Mouse (Mus musculus) activated CD4-positive, CD25-positive, alpha-beta regulatory T cell, adult 9 weeks (primary cell): ENCODE data around the gene Padi3. TPM values are rescaled to one million over a fixed set of nuclear protein-coding genes. Genes with fewer than 3 reads are reported as not detected.

Experiments
- polyA plus RNA-seq: library from polyadenylated mRNA; unstranded; fragments of 100-300 nt; shearing (Covaris generic); gene quantifications from one replicate; pipeline ENCODE4 v1.2.1, GENCODE M21; 2017

Padi3 gene
- polyA plus RNA-seq = 0.12 TPM

DNA sequence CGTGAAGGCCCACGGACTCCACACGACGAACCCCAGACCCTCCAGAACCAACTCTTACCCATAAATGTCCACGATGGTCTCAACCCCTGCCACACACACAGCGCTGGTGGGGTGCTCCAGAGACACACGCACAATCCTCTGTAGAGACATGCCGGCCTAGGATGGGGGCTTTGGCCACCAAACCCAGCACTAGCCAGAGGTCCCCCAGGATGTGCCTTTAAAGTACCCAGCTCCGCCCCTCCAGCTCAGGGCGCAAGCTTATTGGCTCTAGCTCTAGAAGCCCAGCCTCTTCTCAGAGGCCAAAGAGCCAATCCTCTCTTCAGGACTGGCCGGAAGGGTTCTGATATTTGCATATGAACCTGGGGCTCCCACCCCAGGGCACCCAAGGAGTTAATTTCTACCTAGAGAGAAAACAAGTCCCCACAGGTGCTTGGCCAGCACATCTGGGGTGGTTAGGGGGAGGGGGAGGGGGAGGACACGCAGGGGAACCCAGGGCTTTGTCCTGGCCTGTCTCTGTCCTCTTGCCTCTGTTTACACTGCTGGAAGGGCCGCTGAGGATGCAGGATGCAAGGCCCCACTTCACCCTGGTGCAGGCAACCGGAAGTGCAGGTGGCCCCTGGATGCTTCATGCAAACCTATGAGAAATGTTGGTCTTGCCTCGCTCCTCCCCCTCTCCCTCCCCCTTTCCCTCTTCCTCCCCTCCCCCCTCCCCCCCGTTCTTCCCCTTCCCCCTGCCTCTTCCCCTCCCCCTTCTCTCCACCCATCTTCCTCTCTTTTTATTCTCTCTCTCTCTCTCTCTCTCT is at the start of gene Padi3:
Padi3 (minus strand) TSS at position 191 of the 803 bp plus-strand sequence.

DNA sequence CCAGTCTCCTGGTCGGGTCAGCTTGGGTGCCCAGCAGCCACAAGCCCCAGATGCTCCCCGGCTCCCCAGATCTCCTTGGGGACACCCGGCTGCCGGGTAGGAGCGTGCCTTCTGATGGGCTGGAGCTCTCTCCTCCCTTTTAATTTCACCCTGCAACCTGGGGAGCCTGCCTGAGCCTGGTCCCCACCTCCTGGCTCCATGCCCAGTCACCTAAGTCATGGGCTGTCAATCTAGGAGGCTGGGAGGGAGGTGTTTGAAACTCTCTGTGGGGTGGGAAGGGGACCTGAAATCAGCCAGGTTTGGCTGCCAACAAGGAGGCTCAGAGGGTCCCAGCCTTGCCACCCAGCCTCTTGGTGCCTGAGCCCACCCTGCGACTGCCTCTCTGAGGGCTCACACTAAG is 35.2 kb upstream of the Padi3 start, which contains the start of gene Padi1:
Padi1 (minus strand) TSS at position 113 of the 400 bp plus-strand sequence.

DNA sequence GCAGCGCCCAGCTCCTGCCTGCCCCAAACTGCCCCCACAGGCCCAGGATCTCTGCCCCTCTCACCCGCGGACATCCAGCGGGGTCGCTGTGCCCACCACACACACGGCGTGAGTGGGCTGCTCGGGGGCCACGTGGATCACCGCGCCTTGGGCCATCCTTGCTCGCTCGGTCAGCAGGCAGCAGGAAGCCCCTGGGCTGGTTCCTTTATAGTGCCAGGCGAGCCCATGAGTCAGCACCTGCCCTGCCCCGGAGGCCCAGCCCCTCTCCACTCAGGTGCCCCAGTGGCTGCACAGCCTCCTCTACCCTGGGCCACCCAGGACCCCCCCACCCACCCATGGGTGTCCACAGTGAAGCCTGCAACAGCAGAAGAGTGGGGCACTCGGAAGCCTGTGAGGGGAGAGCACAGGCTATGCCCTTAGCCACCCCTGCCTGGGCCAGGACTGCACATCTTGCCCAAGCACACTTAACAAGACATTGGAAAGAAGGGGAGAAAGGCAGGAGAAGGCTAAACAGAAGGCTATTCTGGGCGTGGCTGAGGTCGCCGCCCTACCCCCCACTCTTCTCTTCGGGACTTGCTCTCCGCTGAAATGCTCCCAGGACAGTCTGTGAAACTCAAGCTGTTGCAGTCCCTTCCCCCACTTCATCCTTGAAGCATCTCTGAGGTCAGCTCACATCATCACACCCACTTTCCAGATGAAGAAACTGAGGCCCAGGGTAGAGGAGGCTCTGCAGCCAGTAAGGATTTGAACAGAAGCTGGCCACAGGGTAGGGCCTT is 36.2 kb downstream of the Padi3 start, which contains the start of gene Padi4:
Padi4 (minus strand) TSS at position 212 of the 776 bp plus-strand sequence.

DNA sequence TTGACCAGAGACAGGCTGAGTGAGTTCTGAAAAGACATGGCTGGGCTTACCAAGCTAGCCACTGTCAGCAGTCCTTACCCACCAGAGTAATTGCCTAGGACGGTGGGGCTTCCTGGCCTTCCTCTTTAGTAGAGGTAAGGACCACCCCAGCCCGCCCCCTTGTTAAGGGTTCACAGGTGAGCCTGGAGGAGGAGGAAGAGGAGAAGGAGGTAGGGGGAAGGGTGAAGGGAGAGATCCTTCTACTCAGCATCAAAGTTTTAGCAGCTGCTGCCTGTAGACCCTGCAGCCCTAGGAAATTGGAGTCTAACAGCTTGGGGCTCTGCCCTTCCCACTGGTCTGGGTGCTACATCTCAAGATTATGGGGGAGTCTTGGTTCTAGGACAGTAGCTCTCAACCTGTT is 67.9 kb downstream of the Padi3 start, which contains the start of gene Padi6:
Padi6 (minus strand) TSS at position 101 of the 400 bp plus-strand sequence.

Other genes with a start within 250 kb of the Padi3 start
- gene Arhgef10l, start 144.6 kb downstream of the Padi3 start, polyA plus RNA-seq = 0.34 TPM
- gene Rcc2, start 110.1 kb downstream of the Padi3 start, polyA plus RNA-seq = 7.1 TPM
- gene Padi6, start 68.0 kb downstream of the Padi3 start, polyA plus RNA-seq = not detected
- gene Padi4, start 36.4 kb downstream of the Padi3 start, polyA plus RNA-seq = 11.2 TPM
- 0.32 TPM for gene Padi1, start 35.1 kb upstream of the Padi3 start, polyA plus RNA-seq
- gene Padi2, start 95.7 kb upstream of the Padi3 start, polyA plus RNA-seq = 18.2 TPM
- gene Sdhb, start 150.6 kb upstream of the Padi3 start, polyA plus RNA-seq = 315 TPM
- gene Atp13a2, start 176.2 kb upstream of the Padi3 start, polyA plus RNA-seq = 10.0 TPM
- gene Mfap2, start 199.8 kb upstream of the Padi3 start, polyA plus RNA-seq = not detected
- 1.2 TPM for gene Crocc, start 249.9 kb upstream of the Padi3 start, polyA plus RNA-seq